ENCODE assay signal across 12 mouse cellular contexts in the genomic region with DNA sequence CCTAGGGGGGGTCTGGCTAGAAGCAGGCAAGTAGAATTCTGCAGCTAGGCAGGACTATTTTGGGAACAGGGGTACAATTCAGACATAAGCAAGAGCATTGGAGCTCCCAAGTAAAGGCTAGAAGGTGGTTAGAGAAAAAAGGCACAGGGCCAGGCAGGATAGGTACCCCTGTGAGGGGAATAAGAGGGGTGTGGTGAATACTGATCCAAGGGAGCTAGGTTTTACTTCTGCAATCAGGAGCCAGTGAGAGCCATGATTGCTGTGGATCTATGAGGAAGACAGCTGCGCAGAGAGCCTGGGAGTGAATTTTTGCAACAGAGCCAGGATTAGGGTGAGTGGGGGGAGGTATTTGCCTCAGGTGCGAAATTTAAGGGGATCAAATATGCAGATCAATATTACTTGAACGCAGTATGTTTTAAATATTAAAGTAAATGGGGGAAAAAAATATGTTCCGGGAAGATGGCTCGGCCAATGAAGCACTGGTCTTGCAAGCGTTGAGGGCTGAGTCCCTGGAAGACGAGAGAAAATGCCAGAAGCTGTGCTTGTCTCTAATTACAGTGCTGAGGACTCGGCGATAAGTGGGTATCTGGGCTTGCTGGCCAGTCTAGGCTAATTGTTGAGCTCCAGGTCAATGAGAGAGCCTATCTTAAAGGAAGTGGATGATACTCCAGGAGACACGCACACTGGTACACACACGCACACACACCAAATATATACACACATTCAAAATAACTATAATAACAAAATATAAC. TPM values are rescaled to one million over a fixed set of nuclear protein-coding genes. Genes with fewer than 3 reads are reported as not detected.
DNase-seq lines count a peak whose midpoint lies in the region; ATAC-seq lines count a peak whose summit lies in the region.
"Had no signal": no experiment of that assay in that cellular context is flagged by ENCODE, and none has a peak within 500 bp of the region (broad histone marks: within the 10 kb centered on the region; RNA-seq: fewer than 3 reads in every experiment).

No protein-coding gene starts in this region.

- H3K9ac ChIP-seq in heart, embryonic 14.5 days (ENCODE audit: low read length): peak overlapping the region; percentile 32
- H3K9ac ChIP-seq in intestine, embryonic 15.5 days: no peak overlapping the region
- H3K9ac ChIP-seq: heart, embryonic 12.5 days had no signal

- no peak overlapping the region for H3K4me2 ChIP-seq in heart, embryonic 14.5 days (ENCODE audit: low read length)
- no peak overlapping the region for H3K4me2 ChIP-seq in intestine, embryonic 15.5 days (replicated peaks)
- H3K4me2 ChIP-seq: heart, embryonic 12.5 days had no signal

- no peak overlapping the region for H3K4me3 ChIP-seq in heart, embryonic 14.5 days (ENCODE audit: control insufficient read depth in 1 of 2, insufficient read depth in 1 of 2, low read depth in 1 of 2, low read length in 2 of 2)
- no peak overlapping the region for H3K4me3 ChIP-seq in intestine, embryonic 15.5 days (replicated peaks)
- H3K4me3 ChIP-seq: heart, embryonic 12.5 days had no signal

- H3K9me3 ChIP-seq in heart, embryonic 14.5 days (ENCODE audit: control insufficient read depth, low read length): no peaks in the 10 kb centered on the region
- H3K9me3 ChIP-seq in intestine, embryonic 15.5 days: no peaks in the 10 kb centered on the region
- H3K9me3 ChIP-seq: heart, embryonic 12.5 days had no signal

- no peaks in the 10 kb centered on the region for H3K36me3 ChIP-seq in heart, embryonic 14.5 days (ENCODE audit: control insufficient read depth, insufficient read depth, low read length)
- H3K36me3 ChIP-seq in intestine, embryonic 15.5 days: no peaks in the 10 kb centered on the region
- H3K36me3 ChIP-seq: heart, embryonic 12.5 days had no signal

- 60% methylated on average over 11 of the region's 11 CpGs for WGBS in heart, embryonic 14.5 days
- WGBS in intestine, embryonic 15.5 days: 79% methylated on average over 11 of the region's 11 CpGs

- intact Hi-C loops in heart, postnatal 25 days (cut with DNase I): no loop called here

- no peak for DNase-seq in heart, postnatal 25 days (ENCODE audit: low spot score)
- peak; percentile 15 for DNase-seq in Muller cell, postnatal 12 days (ENCODE audit: inconsistent ontology term)
- no peak for DNase-seq in layer of hippocampus, postnatal 36 days
- DNase-seq in right cerebral cortex, postnatal 10 days (ENCODE audit: low spot score in 2 of 2): no peak
- DNase-seq: B cell, adult 2 months; right cerebral cortex, postnatal 25 days; thymus, adult 2 months had no signal

- no peak for ATAC-seq in heart, embryonic 14.5 days (ENCODE audit: insufficient number of reproducible peaks, insufficient read depth, low FRiP score, low read depth)
- ATAC-seq in granulocyte monocyte progenitor cell, adult 5-6 weeks (replicated peaks; ENCODE audit: poor library complexity, severe bottlenecking): peak; percentile 57
- ATAC-seq in megakaryocyte, adult 5-6 weeks (ENCODE audit: poor library complexity, severe bottlenecking): 0 out of 2 replicates have a peak, but pooled peaks have one; percentile 16
- no peak for ATAC-seq in intestine, embryonic 15.5 days

- no peak overlapping the region for H3K27ac ChIP-seq in heart, embryonic 14.5 days (replicated peaks in 1 of 2; ENCODE audit: control insufficient read depth in 1 of 2, insufficient read depth in 1 of 2, low read depth in 2 of 2, low read length in 2 of 2)
- no peak overlapping the region for H3K27ac ChIP-seq in intestine, embryonic 15.5 days

- H3K27me3 ChIP-seq in heart, embryonic 14.5 days (ENCODE audit: control insufficient read depth, insufficient read depth, low read length): no peaks in the 10 kb centered on the region
- no peaks in the 10 kb centered on the region for H3K27me3 ChIP-seq in intestine, embryonic 15.5 days (replicated peaks)
- H3K27me3 ChIP-seq: heart, embryonic 12.5 days had no signal

- H3K4me1 ChIP-seq in heart, embryonic 14.5 days (ENCODE audit: control insufficient read depth in 2 of 2, insufficient read depth in 2 of 2, low read length in 2 of 2): peaks cover 17 to 22% of the 10 kb centered on the region in 2 experiments
- 0 out of 2 replicates have a peak, but pooled peaks cover 6% of the 10 kb centered on the region for H3K4me1 ChIP-seq in intestine, embryonic 15.5 days (replicated peaks)

RNA-seq across cellular contexts. Expression of a gene that starts 55.3 kb away (rescaled TPM):
- 16.0 and 16.8 TPM in 2 replicates for polyA plus RNA-seq in heart, embryonic 14.5 days (2014; fragmentation: Nextera tagmentation; extraction: Ambion mirVana)
- 10 to 100 TPM; 65.1 to 72.6 TPM for total RNA-seq in heart, postnatal 25 days (2021)
- total RNA-seq in granulocyte monocyte progenitor cell, adult 5-6 weeks (2014; fragmentation: Nextera tagmentation): 18.3 and 28.0 TPM in 2 replicates
- 11.7 and 13.9 TPM in 2 replicates for total RNA-seq in granulocyte monocyte progenitor cell, adult 5-6 weeks (2017)
- total RNA-seq in megakaryocyte, adult 5-6 weeks (2015): 14.5 and 15.4 TPM in 2 replicates
- total RNA-seq in megakaryocyte, adult 5-6 weeks (2017): 8.5 and 11.7 TPM in 2 replicates
- total RNA-seq in layer of hippocampus, postnatal 36 days (2021): 10 to 100 TPM; 48.9 to 53.6 TPM
- polyA plus RNA-seq in intestine, embryonic 15.5 days (2015; fragmentation: Nextera tagmentation; extraction: Ambion mirVana): 13.3 and 14.2 TPM in 2 replicates

Comparison
In these comparisons a context has a peak if more than half of its experiments do, and no peak if none do; other contexts are left out.
1. ATAC-seq: peak in granulocyte monocyte progenitor cell, adult 5-6 weeks (single experiment) and megakaryocyte, adult 5-6 weeks (single experiment); none in heart, embryonic 14.5 days (single experiment) and intestine, embryonic 15.5 days (single experiment).